Mouse (Mus musculus): ENCODE data around the gene Ctxn1.

The Ctxn1 gene

DNA sequence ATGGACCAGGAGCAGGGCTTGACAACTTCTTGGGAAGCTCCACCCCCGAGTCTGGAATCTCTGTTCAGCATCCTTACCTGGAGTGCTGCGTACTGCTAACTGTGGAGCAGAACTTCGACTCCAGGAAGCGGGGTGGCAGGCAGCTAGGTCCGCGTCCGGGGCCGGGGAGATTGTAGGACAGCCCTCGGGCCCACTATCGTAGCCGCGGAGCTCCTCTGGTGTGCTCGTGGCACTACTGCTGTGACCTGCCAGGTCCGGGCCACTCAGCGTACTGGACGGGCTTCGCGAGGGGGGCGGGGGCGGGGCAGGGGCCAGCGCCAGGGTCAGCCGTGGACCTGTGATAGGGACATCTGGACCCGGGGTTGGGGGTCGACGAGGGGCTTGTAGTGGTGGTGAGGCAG, 46.3 kb downstream of the Ctxn1 start:
- DNase-seq = peak; percentile 27

DNA sequence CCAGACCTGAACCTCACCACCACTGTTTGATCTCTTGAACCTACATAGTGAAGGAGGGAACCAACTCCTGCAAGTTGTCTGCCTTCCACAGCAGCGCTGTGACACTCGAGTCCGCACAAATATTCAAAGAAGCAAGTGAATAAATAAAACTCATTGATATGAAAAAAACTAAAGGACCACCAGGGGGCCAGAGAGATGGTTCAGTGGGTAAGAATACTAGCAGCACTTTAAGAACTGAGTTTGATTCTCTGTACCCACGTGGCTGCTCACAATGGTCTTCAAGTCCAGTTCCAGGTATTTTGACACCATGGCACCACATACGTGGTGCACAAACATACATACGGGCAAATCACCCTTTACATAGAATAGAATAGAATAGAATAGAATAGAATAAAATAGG, 48.0 kb downstream of the Ctxn1 start:
- no peak for DNase-seq
